Mouse (Mus musculus) layer of hippocampus, adult 2 months (tissue): ENCODE data around the gene Hnrnpul2. TPM values are rescaled to one million over a fixed set of nuclear protein-coding genes. Genes with fewer than 3 reads are reported as not detected.

Experiments
- DNase-seq, 2 experiments: peaks; one replicate each; pipeline ENCODE4 v3.0.0; 2022; ENCODE audit warnings: low spot score in 2 of 2
- H3K27ac ChIP-seq: fragments of 200-600 bp; 2 replicates; pipeline ENCODE4 v1.8.1; 2022
- H3K4me3 ChIP-seq: fragments of 200-600 bp; 2 replicates; pipeline ENCODE4 v1.8.1; 2022; ENCODE audit warnings: mild to moderate bottlenecking
- CTCF ChIP-seq: fragments of 200-600 bp; conservative IDR thresholded peaks from 2 replicates; pipeline ENCODE4 v1.8.1; 2022; ENCODE audit warnings: antibody characterized with exemption, mild to moderate bottlenecking, moderate library complexity
- long read RNA-seq, 2 experiments: library from polyadenylated mRNA; stranded (forward); transcript quantifications; one replicate each; pipeline ENCODE4 v2.0.0; 2021; ENCODE audit warnings: borderline mapping rate in 2 of 2
- total RNA-seq, 2 experiments: library from RNA; stranded (reverse); gene quantifications; 2 replicates each; pipeline ENCODE4 v1.2.3; 2021

The Hnrnpul2 gene
- 100 to 1,000 TPM; 123 to 127 TPM for total RNA-seq
- long read RNA-seq, experiment 1, full-length matches to known transcripts, result 2 of 25 reads
- long read RNA-seq, experiment 1, partial matches to known transcripts, result 22 of 25 reads
- long read RNA-seq, experiment 1, other reads (novel, unspliced or antisense), result 1 of 25 reads
- long read RNA-seq, experiment 2, full-length matches to known transcripts, result 2 of 3 reads
- long read RNA-seq, experiment 2, partial matches to known transcripts, result 1 of 3 reads
- long read RNA-seq, experiment 2, other reads (novel, unspliced or antisense), result 0 of 3 reads

GRCm38 (mm10) chr19:8819596-8820423, at the start of gene Hnrnpul2:
Hnrnpul2 (plus strand) TSS chr19:8820010.
- no peak for TF ChIP-seq CTCF
- peak; percentile 97 to 99 for DNase-seq

GRCm38 (mm10) chr19:8770567-8771270, 49.1 kb upstream of the Hnrnpul2 start, which contains the start of gene Tmem223:
Tmem223 (plus strand) TSS chr19:8770996.
- DNase-seq, result peak; percentile 86 to 87
- peak within 1 kb of the TSS; percentile 96 for H3K27ac ChIP-seq
- TF ChIP-seq CTCF, result peak; percentile 45
- peak within 1 kb of the TSS; percentile 97 for H3K4me3 ChIP-seq

More at GRCm38 (mm10) chr19:8819596-8820423, at the start of gene Hnrnpul2:
- Histone ChIP-seq H3K4me3 (peak within 1 kb of the TSS; percentile 93), H3K27ac (peak within 1 kb of the TSS; percentile 99)

GRCm38 (mm10) chr19:8772996-8773395, 46.8 kb upstream of the Hnrnpul2 start:
- Histone ChIP-seq H3K4me3 (no peak overlapping the region; the same call in 1 of the 2 replicates), H3K27ac (peak overlapping the region; percentile 33; the same call in 1 of the 2 replicates)
- DNase-seq, result no peak
- TF ChIP-seq CTCF, result no peak

- no peak for TF ChIP-seq CTCF
- Histone ChIP-seq H3K4me3 (peak overlapping the region; percentile 95; the same call in 1 of the 2 replicates), H3K27ac (peak overlapping the region; percentile 33; the same call in 1 of the 2 replicates)
- DNase-seq, result no peak
Observed at GRCm38 (mm10) chr19:8773409-8773808, 46.4 kb upstream of the Hnrnpul2 start.

GRCm38 (mm10) chr19:8774086-8774835, 45.5 kb upstream of the Hnrnpul2 start, which contains the start of gene Tmem179b:
Tmem179b (minus strand) TSS chr19:8774467.
- TF ChIP-seq CTCF, result peak; percentile 40
- peak within 1 kb of the TSS; percentile 98 for H3K27ac ChIP-seq
- DNase-seq, result peak; percentile 94 to 96
- H3K4me3 ChIP-seq, result peak within 1 kb of the TSS; percentile 95

- no peak for TF ChIP-seq CTCF
- Histone ChIP-seq H3K4me3 (peak overlapping the region; percentile 95), H3K27ac (peak overlapping the region; percentile 98)
- peak in 1 of 2 experiments; percentile 16 for DNase-seq
Observed at GRCm38 (mm10) chr19:8774951-8775421, 44.8 kb upstream of the Hnrnpul2 start.

- DNase-seq, result peak; percentile 87 to 94
- TF ChIP-seq CTCF, result peak; percentile 78
- Histone ChIP-seq H3K27ac (peak within 1 kb of the TSS; percentile 83), H3K4me3 (peak within 1 kb of the TSS; percentile 82)
Observed at GRCm38 (mm10) chr19:8786008-8786781, 33.6 kb upstream of the Hnrnpul2 start, which contains the start of gene Taf6l. Taf6l (minus strand) TSS chr19:8786417.

GRCm38 (mm10) chr19:8788521-8788920, 31.3 kb upstream of the Hnrnpul2 start:
- TF ChIP-seq CTCF, result no peak
- peak overlapping the region; percentile 89 for H3K27ac ChIP-seq
- H3K4me3 ChIP-seq, result no peak overlapping the region
- no peak for DNase-seq

- TF ChIP-seq CTCF, result no peak
- Histone ChIP-seq H3K4me3 (no peak overlapping the region), H3K27ac (peak overlapping the region; percentile 89)
- DNase-seq, result peak in 1 of 2 experiments; percentile 34
Observed at GRCm38 (mm10) chr19:8789171-8789570, 30.6 kb upstream of the Hnrnpul2 start.

- H3K4me3 ChIP-seq, result no peak overlapping the region
- H3K27ac ChIP-seq, result peak overlapping the region; percentile 89
- no peak for DNase-seq
- TF ChIP-seq CTCF, result no peak
Observed at GRCm38 (mm10) chr19:8790171-8790570, 29.6 kb upstream of the Hnrnpul2 start.
